Mouse (Mus musculus) cerebellum, adult 2 months (tissue): ENCODE data around the gene Med17.

Experiments
- CTCF ChIP-seq: fragments of 200-500 bp; IDR thresholded peaks from 2 replicates; pipeline ENCODE4 v1.5.1; 2011; ENCODE audit warnings: low read depth, mild to moderate bottlenecking, control low read depth, low read length, moderate library complexity, borderline replicate concordance; ENCODE audit not compliant: insufficient read depth
- POLR2A ChIP-seq: fragments of 200-500 bp; IDR thresholded peaks from 2 replicates; pipeline ENCODE4 v1.6.1; 2011; ENCODE audit warnings: low read length, control low read depth, borderline replicate concordance; ENCODE audit not compliant: insufficient read depth

DNA sequence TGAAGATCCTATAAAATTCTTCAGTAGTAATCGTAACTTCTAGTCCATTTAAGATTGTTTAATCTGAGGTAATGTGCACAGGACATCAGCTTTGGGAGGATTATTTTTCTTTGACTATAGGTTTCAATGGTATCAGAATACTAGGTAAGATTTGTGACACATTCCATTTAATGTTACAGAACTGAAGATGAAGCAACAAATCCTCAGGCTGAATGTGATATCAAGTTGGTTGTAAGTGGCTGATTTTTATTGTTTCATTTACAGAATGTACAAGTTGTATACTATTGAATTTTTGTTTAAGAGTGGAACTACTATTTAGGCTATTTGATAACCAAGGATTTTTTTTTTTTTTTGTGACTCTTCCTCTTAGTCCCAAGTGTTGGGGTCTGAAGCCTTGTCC, 30.4 kb upstream of the Med17 start:
- TF ChIP-seq POLR2A, result no peak
- TF ChIP-seq CTCF, result no peak
